Mouse (Mus musculus) heart, embryonic 14.5 days (tissue): ENCODE data around the gene Gm15013. TPM values are rescaled to one million over a fixed set of nuclear protein-coding genes. Genes with fewer than 3 reads are reported as not detected.

Experiments used
- ATAC-seq: fragments of 200-750 bp; cut with Nextera tagmentation; 2 replicates; pipeline ENCODE4 v1.8.0; 2017; ENCODE audit warnings: low read depth, moderate TSS enrichment; ENCODE audit not compliant: insufficient number of reproducible peaks, insufficient read depth, low FRiP score
- H3K27ac ChIP-seq, 2 experiments: fragments of 200-500 bp in 1 of 2; fragments of 300-500 bp in 1 of 2; sonication (generic) in 1 of 2; replicated peaks in 1 of 2; 2 replicates each; pipeline ENCODE4 v1.5.1; 2012 to 2014; ENCODE audit warnings: low read depth in 2 of 2, low read length in 2 of 2, control low read depth in 1 of 2, mild to moderate bottlenecking in 1 of 2, mixed read lengths in 1 of 2; ENCODE audit not compliant: control insufficient read depth in 1 of 2, insufficient read depth in 1 of 2
- H3K27me3 ChIP-seq: fragments of 300-500 bp; sonication (generic); 2 replicates; pipeline ENCODE4 v1.6.1; 2014; ENCODE audit warnings: mild to moderate bottlenecking, low read length, control low read depth; ENCODE audit not compliant: control insufficient read depth, insufficient read depth
- H3K36me3 ChIP-seq: fragments of 300-500 bp; sonication (generic); 2 replicates; pipeline ENCODE4 v1.6.1; 2014; ENCODE audit warnings: mild to moderate bottlenecking, control low read depth, low read length, mixed read lengths; ENCODE audit not compliant: control insufficient read depth, insufficient read depth
- H3K4me1 ChIP-seq, 2 experiments: fragments of 200-500 bp in 1 of 2; fragments of 300-500 bp in 1 of 2; sonication (generic) in 1 of 2; 2 replicates each; pipeline ENCODE4 v1.6.1; 2012 to 2014; ENCODE audit warnings: low read length in 2 of 2, control low read depth in 1 of 2, mixed read lengths in 1 of 2; ENCODE audit not compliant: control insufficient read depth in 2 of 2, insufficient read depth in 2 of 2
- H3K4me2 ChIP-seq: fragments of 300-500 bp; sonication (generic); 2 replicates; pipeline ENCODE4 v1.6.1; 2014; ENCODE audit warnings: mild to moderate bottlenecking, low read length
- H3K4me3 ChIP-seq, 2 experiments: fragments of 200-500 bp in 1 of 2; fragments of 300-500 bp in 1 of 2; sonication (generic) in 1 of 2; 2 replicates each; pipeline ENCODE4 v1.5.1; 2012 to 2014; ENCODE audit warnings: low read length in 2 of 2, mild to moderate bottlenecking in 2 of 2, control low read depth in 1 of 2, low read depth in 1 of 2, moderate library complexity in 1 of 2; ENCODE audit not compliant: control insufficient read depth in 1 of 2, insufficient read depth in 1 of 2
- H3K9ac ChIP-seq: fragments of 300-500 bp; sonication (generic); 2 replicates; pipeline ENCODE4 v1.6.1; 2014; ENCODE audit warnings: mild to moderate bottlenecking, low read length
- H3K9me3 ChIP-seq: fragments of 300-500 bp; sonication (generic); 2 replicates; pipeline ENCODE4 v1.6.1; 2016; ENCODE audit warnings: low read length, control low read depth; ENCODE audit not compliant: control insufficient read depth
- WGBS: fragments of 180-500 bp; shearing (Covaris S2); extraction: QIAGEN DNeasy Blood & Tissue Kit; methylation state at CpG from one replicate; pipeline ENCODE4 v1.1.7; 2014; 5-methylcytosine and 5-hydroxymethylcytosine counted together
- polyA plus RNA-seq: library from polyadenylated mRNA; unstranded; fragments of >200 nt; fragmentation: Nextera tagmentation; extraction: Ambion mirVana; gene quantifications from 2 replicates; pipeline ENCODE4 v1.2.1, GENCODE M21; 2014

Gene Gm15013
- polyA plus RNA-seq, 1 experiment from 2014 or later = 0.45 TPM

DNA sequence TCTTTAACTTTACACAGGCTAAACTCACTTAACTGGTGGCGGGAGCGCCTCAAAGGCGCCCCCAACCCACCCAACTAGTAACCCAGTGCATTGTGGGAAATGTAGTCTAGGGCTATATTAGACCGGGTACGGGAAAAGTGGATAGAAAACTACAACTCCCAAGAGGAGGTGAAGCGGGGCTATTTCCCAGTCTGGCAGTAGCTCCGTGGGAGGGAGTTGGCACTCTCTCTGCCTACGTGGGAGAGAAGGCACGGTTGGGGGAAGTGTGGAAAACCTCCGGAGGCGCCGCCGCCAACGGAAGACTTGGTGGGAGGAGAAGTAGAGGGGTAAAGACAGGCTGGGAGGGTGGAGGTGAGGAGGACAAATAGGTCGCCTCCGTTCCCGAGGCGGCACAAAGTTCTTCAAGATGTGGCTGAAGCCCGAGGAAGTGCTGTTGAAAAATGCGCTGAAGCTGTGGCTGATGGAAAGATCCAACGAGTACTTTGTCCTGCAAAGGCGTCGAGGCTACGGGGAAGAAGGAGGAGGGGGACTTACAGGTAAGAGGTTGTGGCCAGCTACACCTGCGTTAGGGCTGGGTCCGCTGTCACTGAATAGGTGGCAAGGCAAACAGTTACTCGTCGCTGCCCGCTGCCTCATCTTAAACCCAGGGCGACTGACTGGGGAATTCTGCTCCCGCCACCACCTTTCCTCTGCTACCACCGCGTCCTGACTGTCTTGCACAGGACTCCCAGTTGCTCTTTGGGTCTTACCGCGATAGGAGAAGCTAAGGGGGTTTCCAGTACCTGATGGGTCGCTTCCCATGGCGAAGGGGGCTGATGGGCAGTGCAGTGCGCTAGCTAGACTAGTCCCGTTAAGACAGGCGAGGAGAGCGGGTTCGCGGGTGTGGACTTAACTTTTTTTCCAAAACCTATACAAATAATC is 29.2 kb downstream of the Gm15013 start, which contains the start of gene Tbc1d8b:
Gene Tbc1d8b (plus strand): TSS at position 222 of the 921 bp plus-strand sequence.
- Histone ChIP-seq H3K27me3 (no peaks in the 10 kb centered on the region), H3K36me3 (no peaks in the 10 kb centered on the region), H3K4me1 (no peaks in the 10 kb centered on the region), H3K4me2 (peak within 1 kb of the TSS; percentile 64), H3K27ac (peak within 1 kb of the TSS; percentile 23 to 37; a peak in 3 of 4 replicates), H3K9ac (peak within 1 kb of the TSS; percentile 76), H3K9me3 (no peaks in the 10 kb centered on the region), H3K4me3 (peak within 1 kb of the TSS; percentile 60 to 68)
- 14% methylated on average over 41 of the region's 43 CpGs for WGBS
- peak; percentile 95 for ATAC-seq

DNA sequence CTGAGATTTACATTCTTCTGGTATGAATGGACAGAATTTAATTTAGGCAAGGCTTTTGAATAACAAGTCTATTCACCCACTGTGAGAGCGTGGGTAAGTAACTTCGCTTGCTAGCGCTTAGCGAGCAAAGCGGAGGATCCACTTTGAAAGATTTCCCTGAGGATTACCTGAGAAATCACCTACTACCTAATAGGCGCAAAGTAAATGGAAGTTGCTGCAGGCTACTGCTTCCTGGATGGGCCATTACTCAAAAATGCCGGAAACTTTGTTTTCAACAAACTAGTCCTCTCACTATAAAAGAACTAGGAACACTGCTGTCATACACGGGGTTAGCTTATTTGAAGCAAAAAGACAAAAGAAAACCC is 29.9 kb downstream of the Gm15013 start:
- H3K27me3 ChIP-seq = no peaks in the 10 kb centered on the region
- H3K9me3 ChIP-seq = no peaks in the 10 kb centered on the region
- WGBS = 18% methylated on average over 8 of the region's 8 CpGs
- peak overlapping the region; percentile 76 for H3K9ac ChIP-seq
- H3K4me2 ChIP-seq = peak overlapping the region; percentile 63
- H3K4me1 ChIP-seq = no peaks in the 10 kb centered on the region
- no peak overlapping the region; a peak in 1 of 4 replicates for H3K27ac ChIP-seq
- H3K4me3 ChIP-seq = peak overlapping the region; percentile 60 to 68; a peak in 3 of 4 replicates
- ATAC-seq = peak; percentile 37; the same call in 1 of the 2 replicates
- H3K36me3 ChIP-seq = no peaks in the 10 kb centered on the region

DNA sequence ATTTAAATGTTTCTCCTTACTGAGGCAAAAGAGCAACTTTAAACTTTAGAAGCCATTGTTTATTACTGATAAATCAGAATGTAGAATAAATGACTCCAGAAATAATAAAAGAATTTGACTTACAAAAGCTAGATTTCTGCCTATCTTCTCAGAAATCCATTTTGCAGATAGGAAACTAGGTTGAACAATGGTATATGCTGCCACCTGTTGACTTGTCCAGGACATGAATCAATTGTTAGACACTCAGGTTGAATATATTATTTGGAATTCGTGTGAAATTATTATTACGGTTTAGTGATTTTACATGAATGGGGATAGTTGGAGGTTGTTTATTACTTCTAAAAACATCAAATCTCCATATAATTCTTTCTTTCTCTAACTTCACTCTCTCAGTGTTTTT is 48.5 kb downstream of the Gm15013 start:
- Histone ChIP-seq H3K4me2 (no peak overlapping the region), H3K27me3 (no peaks in the 10 kb centered on the region), H3K9me3 (no peaks in the 10 kb centered on the region), H3K36me3 (no peaks in the 10 kb centered on the region), H3K4me3 (no peak overlapping the region), H3K4me1 (no peaks in the 10 kb centered on the region), H3K27ac (no peak overlapping the region), H3K9ac (no peak overlapping the region)
- no peak for ATAC-seq
- 69% methylated on average over 2 of the region's 2 CpGs for WGBS

Other genes starting within 250 kb of the Gm15013 start
- 1.2 and 1.4 TPM in 2 replicates for gene D330045A20Rik, start 234.1 kb downstream of the Gm15013 start, polyA plus RNA-seq
- 34.3 and 37.0 TPM in 2 replicates for gene Rnf128, start 151.2 kb downstream of the Gm15013 start, polyA plus RNA-seq
- 2.1 and 2.7 TPM in 2 replicates for gene Tbc1d8b, start 29.5 kb downstream of the Gm15013 start, polyA plus RNA-seq
- gene Ripply1, start 67.9 kb upstream of the Gm15013 start, polyA plus RNA-seq = not detected in 2 replicates
- 0.09 TPM in 1 of 2 replicates, not detected in the other for gene Cldn2, start 86.3 kb upstream of the Gm15013 start, polyA plus RNA-seq
- gene Morc4, start 157.2 kb upstream of the Gm15013 start, polyA plus RNA-seq = 16.8 and 18.8 TPM in 2 replicates